Mouse (Mus musculus): ENCODE results near the gene Gfpt2. TPM values are rescaled to one million over a fixed set of nuclear protein-coding genes. Genes with fewer than 3 reads are reported as not detected.

Gfpt2 gene
- total and polyA plus RNA-seq, 3 experiments, result 0.04 TPM; not detected in 2

DNA sequence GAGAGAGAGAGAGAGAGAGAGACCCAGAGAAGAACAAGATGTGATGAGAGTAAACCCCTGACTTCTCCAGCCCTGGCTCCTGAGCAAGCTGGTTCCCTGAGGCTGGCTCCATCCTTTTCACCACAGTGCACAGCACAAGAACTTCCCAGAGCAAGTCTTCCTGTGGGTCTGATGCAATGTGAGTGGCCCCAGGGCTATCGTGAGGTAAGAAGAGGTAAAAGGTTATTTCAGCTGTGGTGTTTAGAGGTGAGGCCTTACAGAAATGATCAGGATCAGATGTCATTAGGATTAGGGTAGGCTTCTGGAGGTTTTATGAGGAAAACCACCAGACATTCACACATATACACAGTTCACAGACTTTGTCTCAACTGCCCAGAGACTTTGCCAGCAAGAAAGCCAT lies 47.9 kb downstream of the Gfpt2 start:
- no peaks in the 10 kb centered on the region for H3K36me3 ChIP-seq (replicated peaks in 1 of 2; ENCODE audit: control insufficient read depth in 1 of 2, insufficient read depth in 1 of 2, low read length in 1 of 2)
- dilution Hi-C loops (cut with MboI; ENCODE audit: extremely low pct_ligation_motif_present, extremely low pct_unique_long_range_greater_than_20kb, low sequenced_read_pairs), result no loop called here

DNA sequence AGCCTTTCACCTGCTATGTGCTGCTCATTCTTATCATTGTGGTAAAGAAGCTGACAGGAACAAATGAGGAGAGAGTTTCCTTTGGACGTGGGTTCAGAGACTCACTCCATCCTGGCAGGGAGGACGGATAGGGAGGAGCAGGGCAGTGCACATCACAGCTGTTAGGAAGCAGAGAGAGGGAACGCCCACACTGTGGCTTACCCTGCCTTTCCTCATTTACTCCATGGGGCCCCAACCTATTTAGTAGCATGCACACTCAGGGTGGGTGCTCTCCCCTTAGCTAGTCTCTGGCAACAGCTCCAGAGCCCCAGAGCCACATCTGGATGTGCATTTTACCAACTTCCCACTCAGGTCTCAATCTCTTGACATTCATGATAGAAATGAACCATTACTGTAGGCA lies 48.7 kb downstream of the Gfpt2 start:
- no peak for DNase-seq (ENCODE audit: extremely low read depth)
- TF ChIP-seq CHD2 (IDR thresholded peaks at IDR 0.05; ENCODE audit: low read length), result no peak
- no peak for TF ChIP-seq MXI1 (IDR thresholded peaks at IDR 0.05; ENCODE audit: low read depth, low read length)
- no peak for TF ChIP-seq USF2 (conservative IDR thresholded peaks at IDR 0.05; ENCODE audit: low read depth, low read length)
- no peak for TF ChIP-seq SMC3 (IDR thresholded peaks at IDR 0.05; ENCODE audit: low read depth, low read length)
- TF ChIP-seq GABPA (IDR thresholded peaks at IDR 0.05; ENCODE audit: insufficient replicate concordance, low read depth, low read length), result no peak
- no peak for TF ChIP-seq POLR2AphosphoS2 (IDR thresholded peaks at IDR 0.05; ENCODE audit: low read depth, low read length)
- TF ChIP-seq ZNF384 (IDR thresholded peaks at IDR 0.05; ENCODE audit: low read depth, low read length), result no peak
- Histone ChIP-seq H3K27ac (ENCODE audit: insufficient read depth, low read depth) (no peak overlapping the region), H3K36me3 (replicated peaks in 1 of 2; ENCODE audit: control insufficient read depth in 1 of 2, insufficient read depth in 1 of 2, low read length in 1 of 2) (no peaks in the 10 kb centered on the region), H3K4me2 (ENCODE audit: insufficient read depth, low read depth, poor library complexity, severe bottlenecking) (no peak overlapping the region), H3K9me3 (replicated peaks; ENCODE audit: low read length) (no peaks in the 10 kb centered on the region), H3K9ac (ENCODE audit: insufficient read depth, low read depth) (no peak overlapping the region), H3K27me3 (replicated peaks) (no peaks in the 10 kb centered on the region), H3K4me3 (replicated peaks in 1 of 3; ENCODE audit: low read depth in 2 of 3, low read length in 2 of 3, poor library complexity in 1 of 3) (no peak overlapping the region), H3K79me2 (replicated peaks; ENCODE audit: control insufficient read depth, extremely low read depth, insufficient read depth, poor library complexity, severe bottlenecking) (no peaks in the 10 kb centered on the region), H3K4me1 (ENCODE audit: control insufficient read depth in 1 of 2, insufficient read depth in 2 of 2) (peaks cover 0 to 25% of the 10 kb centered on the region in 2 experiments; a peak in 2 of 4 replicates)
- in situ Hi-C loops (cut with MboI; ENCODE audit: low pct_ligation_motif_present, low pct_unique_long_range_greater_than_20kb, low sequenced_read_pairs) (no loop called here), dilution Hi-C loops (cut with MboI; ENCODE audit: extremely low pct_ligation_motif_present, extremely low pct_unique_long_range_greater_than_20kb, low sequenced_read_pairs) (no loop called here)

More for the DNA sequence above, 47.9 kb downstream of the Gfpt2 start:
- Histone ChIP-seq H3K27ac (ENCODE audit: insufficient read depth, low read depth) (no peak overlapping the region), H3K9ac (ENCODE audit: insufficient read depth, low read depth) (no peak overlapping the region), H3K79me2 (replicated peaks; ENCODE audit: control insufficient read depth, extremely low read depth, insufficient read depth, poor library complexity, severe bottlenecking) (no peaks in the 10 kb centered on the region), H3K9me3 (replicated peaks; ENCODE audit: low read length) (no peaks in the 10 kb centered on the region), H3K4me2 (ENCODE audit: insufficient read depth, low read depth, poor library complexity, severe bottlenecking) (no peak overlapping the region), H3K4me3 (replicated peaks in 1 of 3; ENCODE audit: low read depth in 2 of 3, low read length in 2 of 3, poor library complexity in 1 of 3) (no peak overlapping the region), H3K27me3 (replicated peaks) (no peaks in the 10 kb centered on the region), H3K4me1 (ENCODE audit: control insufficient read depth in 1 of 2, insufficient read depth in 2 of 2) (peaks cover 0 to 23% of the 10 kb centered on the region in 2 experiments; a peak in 2 of 4 replicates)
- TF ChIP-seq POLR2AphosphoS2 (IDR thresholded peaks at IDR 0.05; ENCODE audit: low read depth, low read length) (no peak), GABPA (IDR thresholded peaks at IDR 0.05; ENCODE audit: insufficient replicate concordance, low read depth, low read length) (no peak), NELFE (IDR thresholded peaks at IDR 0.05; ENCODE audit: low read depth, low read length) (no peak), SIN3A (IDR thresholded peaks at IDR 0.05; ENCODE audit: low read length) (no peak), ZC3H11A (IDR thresholded peaks at IDR 0.05; ENCODE audit: low read depth, low read length) (no peak), MEF2A (IDR thresholded peaks at IDR 0.05; ENCODE audit: borderline replicate concordance, low read depth, low read length) (no peak), SMC3 (IDR thresholded peaks at IDR 0.05; ENCODE audit: low read depth, low read length) (no peak), RAD21 (IDR thresholded peaks at IDR 0.05; ENCODE audit: low read depth, low read length) (no peak), ZKSCAN1 (IDR thresholded peaks at IDR 0.05; ENCODE audit: borderline replicate concordance, low read depth, low read length) (no peak), MAX (IDR thresholded peaks at IDR 0.05; ENCODE audit: low read length) (no peak), JUND (conservative IDR thresholded peaks at IDR 0.05; ENCODE audit: low read depth, low read length) (no peak), CHD2 (IDR thresholded peaks at IDR 0.05; ENCODE audit: low read length) (no peak), MAZ (IDR thresholded peaks at IDR 0.05; ENCODE audit: low read depth, low read length) (no peak), USF2 (conservative IDR thresholded peaks at IDR 0.05; ENCODE audit: low read depth, low read length) (no peak), EP300 (IDR thresholded peaks at IDR 0.05; ENCODE audit: low read length) (no peak), IRF4 (IDR thresholded peaks at IDR 0.05; ENCODE audit: low read depth, low read length) (no peak), CHD1 (IDR thresholded peaks at IDR 0.05; ENCODE audit: low read depth, low read length) (no peak), KAT2A (IDR thresholded peaks at IDR 0.05; ENCODE audit: insufficient replicate concordance, low read length) (no peak), TBP (conservative IDR thresholded peaks at IDR 0.05; ENCODE audit: low read depth, low read length) (no peak)
- in situ Hi-C loops (cut with MboI; ENCODE audit: low pct_ligation_motif_present, low pct_unique_long_range_greater_than_20kb, low sequenced_read_pairs), result no loop called here
- DNase-seq (ENCODE audit: extremely low read depth), result no peak

All from CH12.LX (cell line).